Comparison of ENCODE assay signal across 8 mouse cellular contexts in genomic region chr2:28193690-28194087, GRCm38 (mm10). TPM values are rescaled to one million over a fixed set of nuclear protein-coding genes. Genes with fewer than 3 reads are reported as not detected.
DNase-seq lines count a peak whose midpoint lies in the region; ATAC-seq lines count a peak whose summit lies in the region.

No protein-coding gene starts in this region.

- 7% methylated on average over 12 of the region's 12 CpGs for WGBS in hindbrain, embryonic 14.5 days
- WGBS in midbrain, embryonic 16.5 days: 5% methylated on average over 12 of the region's 12 CpGs

- H3K36me3 ChIP-seq in hindbrain, embryonic 14.5 days (replicated peaks; ENCODE audit: control insufficient read depth, insufficient read depth): no peaks in the 10 kb centered on the region
- no peaks in the 10 kb centered on the region for H3K36me3 ChIP-seq in midbrain, embryonic 16.5 days (ENCODE audit: control insufficient read depth, insufficient read depth, low read length)

- peaks cover 39% of the 10 kb centered on the region for H3K4me1 ChIP-seq in hindbrain, embryonic 14.5 days (replicated peaks; ENCODE audit: control insufficient read depth, insufficient read depth, low read length)
- peaks cover 45% of the 10 kb centered on the region for H3K4me1 ChIP-seq in midbrain, embryonic 16.5 days (ENCODE audit: control insufficient read depth, insufficient read depth, low read length)

- no peaks in the 10 kb centered on the region for H3K27me3 ChIP-seq in hindbrain, embryonic 14.5 days (ENCODE audit: control insufficient read depth, insufficient read depth, low read length)
- no peaks in the 10 kb centered on the region for H3K27me3 ChIP-seq in midbrain, embryonic 16.5 days (ENCODE audit: control insufficient read depth, insufficient read depth, low read depth, low read length)

- intact Hi-C loops in gastrocnemius, postnatal 36 days (cut with DNase I): no loop called here

- H3K9me3 ChIP-seq in hindbrain, embryonic 14.5 days (ENCODE audit: control insufficient read depth, low read length): no peaks in the 10 kb centered on the region
- no peaks in the 10 kb centered on the region for H3K9me3 ChIP-seq in midbrain, embryonic 16.5 days (replicated peaks; ENCODE audit: control insufficient read depth, low read length, poor library complexity, severe bottlenecking)

- H3K27ac ChIP-seq in hindbrain, embryonic 14.5 days: peak overlapping the region; percentile 93
- H3K27ac ChIP-seq in midbrain, embryonic 16.5 days (ENCODE audit: low read length): peak overlapping the region; percentile 92

- H3K4me3 ChIP-seq in hindbrain, embryonic 14.5 days (replicated peaks; ENCODE audit: low read length): peak overlapping the region; percentile 79
- H3K4me3 ChIP-seq in midbrain, embryonic 16.5 days (ENCODE audit: low read depth, low read length): peak overlapping the region; percentile 88

- DNase-seq in gastrocnemius, postnatal 10 days: peak; percentile 45
- no peak for DNase-seq in gastrocnemius, postnatal 36 days
- peak; percentile 89 for DNase-seq in retina, postnatal 1 day
- no peak for DNase-seq in retina, embryonic 14.5 days (ENCODE audit: low spot score)
- peak; percentile 46 for DNase-seq in hindbrain, embryonic 14.5 days (ENCODE audit: low spot score)
- DNase-seq in thymus, postnatal 25 days: no peak
- DNase-seq in spleen, postnatal 14 days (ENCODE audit: low spot score in 2 of 2): no peak

- peak overlapping the region; percentile 94 for H3K9ac ChIP-seq in hindbrain, embryonic 14.5 days
- peak overlapping the region; percentile 96 for H3K9ac ChIP-seq in midbrain, embryonic 16.5 days (ENCODE audit: low read depth, low read length)

- peak; percentile 38 for ATAC-seq in hindbrain, embryonic 14.5 days (ENCODE audit: low FRiP score)
- ATAC-seq in midbrain, embryonic 16.5 days: peak; percentile 31

- H3K4me2 ChIP-seq in hindbrain, embryonic 14.5 days (replicated peaks): peak overlapping the region; percentile 79
- H3K4me2 ChIP-seq in midbrain, embryonic 16.5 days (ENCODE audit: low read length): peak overlapping the region; percentile 87

RNA-seq across cellular contexts. Expression of gene Olfm1, which starts 0.9 kb away (rescaled TPM):
- total RNA-seq in gastrocnemius, postnatal 10 days (2021): 10 to 100 TPM; 20.6 to 21.8 TPM
- total RNA-seq in gastrocnemius, postnatal 36 days (2021): 1 to 10 TPM; 5.5 to 6.8 TPM
- polyA plus RNA-seq in hindbrain, embryonic 14.5 days (2014; fragmentation: Nextera tagmentation; extraction: Ambion mirVana): 377 and 395 TPM in 2 replicates
- 340 and 355 TPM in 2 replicates for polyA plus RNA-seq in midbrain, embryonic 16.5 days (2015; fragmentation: Nextera tagmentation; extraction: Ambion mirVana)

Comparison
In these comparisons a context has a peak if more than half of its experiments do, and no peak if none do; other contexts are left out.
1. DNase-seq: peak in gastrocnemius, postnatal 10 days (single experiment), retina, postnatal 1 day (single experiment) and hindbrain, embryonic 14.5 days (single experiment); none in gastrocnemius, postnatal 36 days (0 of 2), retina, embryonic 14.5 days (single experiment), thymus, postnatal 25 days (single experiment) and spleen, postnatal 14 days (0 of 2).